Mouse (Mus musculus) stomach, adult 2 months (tissue): ENCODE results near the gene Brk1. TPM values are rescaled to one million over a fixed set of nuclear protein-coding genes. Genes with fewer than 3 reads are reported as not detected.

ENCODE experiments used
- polyA plus RNA-seq: library from polyadenylated mRNA; depleted of rRNA; stranded (reverse); fragments of >200 nt; gene quantifications from 2 replicates; pipeline ENCODE4 v1.2.3, GENCODE M21; 2012; rRNA removed

Brk1 gene
- polyA plus RNA-seq: 58.4 and 60.6 TPM in 2 replicates

GRCm38 (mm10) chr6:113604432-113605223 is at the start of gene Brk1:
Brk1 (plus strand) TSS chr6:113604772.

GRCm38 (mm10) chr6:113600543-113601139 is 3.9 kb upstream of the Brk1 start, which contains the start of gene Fancd2os:
Fancd2os (minus strand) TSS chr6:113600715.

GRCm38 (mm10) chr6:113623941-113624751 is 19.6 kb downstream of the Brk1 start, which contains the start of gene Vhl:
Vhl (plus strand) TSS chr6:113623959.

GRCm38 (mm10) chr6:113638302-113639040 is 33.9 kb downstream of the Brk1 start, which contains the start of gene Irak2:
Irak2 (plus strand) TSS chr6:113638467.

Other genes starting within 250 kb of the Brk1 start
- gene Tada3, start 226.9 kb upstream of the Brk1 start, polyA plus RNA-seq: 8.7 and 11.1 TPM in 2 replicates
- gene Arpc4, start 226.7 kb upstream of the Brk1 start, polyA plus RNA-seq: 41.2 and 47.5 TPM in 2 replicates
- 5.5 and 6.9 TPM in 2 replicates for gene Ttll3, start 215.5 kb upstream of the Brk1 start, polyA plus RNA-seq
- 27.0 and 55.6 TPM in 2 replicates for gene Rpusd3, start 185.4 kb upstream of the Brk1 start, polyA plus RNA-seq
- 36.8 and 48.6 TPM in 2 replicates for gene Cidec, start 169.0 kb upstream of the Brk1 start, polyA plus RNA-seq
- gene Jagn1, start 162.2 kb upstream of the Brk1 start, polyA plus RNA-seq: 31.7 and 33.8 TPM in 2 replicates
- gene Il17re, start 146.3 kb upstream of the Brk1 start, polyA plus RNA-seq: 44.5 and 106 TPM in 2 replicates
- gene Il17rc, start 133.3 kb upstream of the Brk1 start, polyA plus RNA-seq: 212 and 257 TPM in 2 replicates
- 6.5 and 8.5 TPM in 2 replicates for gene Creld1, start 121.5 kb upstream of the Brk1 start, polyA plus RNA-seq
- gene Prrt3, start 102.8 kb upstream of the Brk1 start, polyA plus RNA-seq: 0.10 TPM in 1 of 2 replicates, not detected in the other
- 12.8 and 13.2 TPM in 2 replicates for gene Emc3, start 73.1 kb upstream of the Brk1 start, polyA plus RNA-seq
- gene Fancd2, start 73.1 kb upstream of the Brk1 start, polyA plus RNA-seq: 0.50 and 0.67 TPM in 2 replicates
- gene Fancd2os, start 4.1 kb upstream of the Brk1 start, polyA plus RNA-seq: not detected in 2 replicates
- 5.0 and 5.8 TPM in 2 replicates for gene Vhl, start 19.2 kb downstream of the Brk1 start, polyA plus RNA-seq
- gene Irak2, start 33.7 kb downstream of the Brk1 start, polyA plus RNA-seq: 13.4 and 15.3 TPM in 2 replicates
- 12.2 and 12.3 TPM in 2 replicates for gene Tatdn2, start 92.3 kb downstream of the Brk1 start, polyA plus RNA-seq
- 849 and 1,043 TPM in 2 replicates for gene Ghrl, start 115.1 kb downstream of the Brk1 start, polyA plus RNA-seq
- gene Sec13, start 136.0 kb downstream of the Brk1 start, polyA plus RNA-seq: 46.6 and 54.0 TPM in 2 replicates